Mouse (Mus musculus) spleen, adult 2 months (tissue): Measurements from ENCODE around the gene Epm2a. TPM values are rescaled to one million over a fixed set of nuclear protein-coding genes. Genes with fewer than 3 reads are reported as not detected.

ENCODE experiments used
- DNase-seq, 2 experiments: peaks; one replicate each; pipeline versions ENCODE4 v3.0.0 to v3.0.0-alpha.2; 2012 to 2021; ENCODE audit warnings: low spot score in 2 of 2, low read depth in 1 of 2
- H3K27ac ChIP-seq: fragments of 200-500 bp; 2 replicates; pipeline ENCODE4 v1.5.1; 2012; ENCODE audit warnings: low read length, inconsistent platforms; ENCODE audit not compliant: insufficient read depth
- H3K27me3 ChIP-seq: fragments of 200-500 bp; 2 replicates; pipeline ENCODE4 v1.6.1; 2012; ENCODE audit warnings: mild to moderate bottlenecking, moderate library complexity, low read length, inconsistent platforms; ENCODE audit not compliant: control insufficient read depth, insufficient read depth
- H3K36me3 ChIP-seq: fragments of 200-500 bp; 2 replicates; pipeline ENCODE4 v1.6.1; 2012; ENCODE audit warnings: mild to moderate bottlenecking, low read length, inconsistent platforms; ENCODE audit not compliant: control insufficient read depth, insufficient read depth
- H3K4me1 ChIP-seq: fragments of 200-500 bp; 2 replicates; pipeline ENCODE4 v1.6.1; 2011; ENCODE audit warnings: inconsistent platforms; ENCODE audit not compliant: control insufficient read depth, insufficient read depth, insufficient read length
- H3K4me3 ChIP-seq: fragments of 200-500 bp; 2 replicates; pipeline ENCODE4 v1.5.1; 2011; ENCODE audit warnings: mild to moderate bottlenecking, inconsistent platforms; ENCODE audit not compliant: insufficient read depth, insufficient read length; ENCODE audit errors: extremely low read depth
- CTCF ChIP-seq: fragments of 200-500 bp; IDR thresholded peaks from 2 replicates; pipeline ENCODE4 v1.5.1; 2011; ENCODE audit warnings: mild to moderate bottlenecking, inconsistent platforms; ENCODE audit not compliant: insufficient read depth, insufficient read length, insufficient replicate concordance; ENCODE audit errors: extremely low read depth
- POLR2A ChIP-seq: fragments of 200-500 bp; IDR thresholded peaks from 2 replicates; pipeline ENCODE4 v1.6.1; 2011; ENCODE audit warnings: low read depth, low read length, inconsistent platforms
- WGBS: fragments of 180-500 bp; shearing (Covaris S2); methylation state at CpG from one replicate; pipeline ENCODE4 v1.1.7; 2018; 5-methylcytosine and 5-hydroxymethylcytosine counted together
- polyA plus RNA-seq: library from polyadenylated mRNA; depleted of rRNA; stranded (reverse); fragments of >200 nt; gene quantifications from 2 replicates; pipeline ENCODE4 v1.2.3, GENCODE M21; 2012; rRNA removed

Gene Epm2a
- polyA plus RNA-seq, 1 experiment, result 3.5 TPM

GRCm38 (mm10) chr10:11436961-11437360 lies 93.8 kb downstream of the Epm2a start:
- no peaks in the 10 kb centered on the region for H3K36me3 ChIP-seq
- H3K27me3 ChIP-seq, result no peaks in the 10 kb centered on the region
- TF ChIP-seq CTCF, result no peak
- TF ChIP-seq POLR2A, result no peak
- no peaks in the 10 kb centered on the region for H3K4me1 ChIP-seq
- 82% methylated on average over 1 of the region's 1 CpGs for WGBS
- no peak overlapping the region for H3K4me3 ChIP-seq
- no peak for DNase-seq
- H3K27ac ChIP-seq, result no peak overlapping the region

GRCm38 (mm10) chr10:11438461-11438860 lies 95.3 kb downstream of the Epm2a start:
- H3K27ac ChIP-seq, result no peak overlapping the region
- WGBS, result 92% methylated on average over 10 of the region's 10 CpGs
- H3K36me3 ChIP-seq, result no peaks in the 10 kb centered on the region
- TF ChIP-seq CTCF (no peak), POLR2A (no peak)
- no peak for DNase-seq
- H3K27me3 ChIP-seq, result no peaks in the 10 kb centered on the region
- no peaks in the 10 kb centered on the region for H3K4me1 ChIP-seq
- no peak overlapping the region for H3K4me3 ChIP-seq

GRCm38 (mm10) chr10:11439342-11439741 lies 96.1 kb downstream of the Epm2a start:
- H3K36me3 ChIP-seq, result no peaks in the 10 kb centered on the region
- 88% methylated on average over 6 of the region's 6 CpGs for WGBS
- H3K4me1 ChIP-seq, result no peaks in the 10 kb centered on the region
- H3K27me3 ChIP-seq, result no peaks in the 10 kb centered on the region
- H3K4me3 ChIP-seq, result no peak overlapping the region
- DNase-seq, result no peak
- no peak for TF ChIP-seq POLR2A
- no peak for TF ChIP-seq CTCF
- H3K27ac ChIP-seq, result no peak overlapping the region

DNA sequence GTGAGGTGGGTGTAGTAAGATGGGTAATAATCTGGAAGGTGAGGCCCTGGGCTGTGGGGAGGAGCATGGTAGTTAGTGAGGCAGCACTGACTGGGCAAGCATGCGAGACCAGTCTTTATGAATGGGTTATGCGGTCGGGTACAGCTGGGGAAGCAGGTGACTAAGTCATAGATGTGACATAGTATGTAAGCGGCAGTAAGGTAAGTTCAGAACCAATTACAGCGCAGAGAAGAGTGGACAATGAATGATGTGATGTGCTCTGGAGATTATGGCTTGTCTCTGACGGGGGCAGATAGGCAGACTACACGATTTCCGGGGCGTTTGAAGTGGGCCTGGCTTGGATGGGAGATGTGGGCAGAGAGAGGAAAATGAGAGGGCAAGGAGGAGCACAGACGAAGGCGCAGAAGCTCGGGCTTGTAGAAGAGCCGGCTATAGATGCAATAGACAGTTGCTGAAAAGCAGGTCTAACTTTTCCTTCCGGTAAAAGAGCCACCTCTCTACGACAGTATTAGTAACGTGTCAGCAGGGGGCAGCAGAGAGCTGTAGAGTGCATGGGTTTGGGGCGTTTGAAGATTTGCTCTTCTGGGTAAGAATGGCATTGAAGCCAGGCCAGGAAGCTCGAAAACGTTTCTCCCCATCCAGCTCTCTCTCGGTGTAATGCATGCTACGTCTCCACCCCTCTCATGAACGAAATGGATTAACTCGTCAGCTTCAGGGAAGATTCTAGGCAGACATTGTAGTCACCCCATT lies 106.5 kb downstream of the Epm2a start:
- H3K27ac ChIP-seq, result no peak overlapping the region
- no peaks in the 10 kb centered on the region for H3K27me3 ChIP-seq
- TF ChIP-seq POLR2A (no peak), CTCF (peak; percentile 61; the same call in 1 of the 2 replicates)
- no peaks in the 10 kb centered on the region for H3K36me3 ChIP-seq
- WGBS, result 42% methylated on average over 23 of the region's 23 CpGs
- H3K4me1 ChIP-seq, result no peaks in the 10 kb centered on the region
- DNase-seq, result peak; percentile 5 to 41
- H3K4me3 ChIP-seq, result no peak overlapping the region

DNA sequence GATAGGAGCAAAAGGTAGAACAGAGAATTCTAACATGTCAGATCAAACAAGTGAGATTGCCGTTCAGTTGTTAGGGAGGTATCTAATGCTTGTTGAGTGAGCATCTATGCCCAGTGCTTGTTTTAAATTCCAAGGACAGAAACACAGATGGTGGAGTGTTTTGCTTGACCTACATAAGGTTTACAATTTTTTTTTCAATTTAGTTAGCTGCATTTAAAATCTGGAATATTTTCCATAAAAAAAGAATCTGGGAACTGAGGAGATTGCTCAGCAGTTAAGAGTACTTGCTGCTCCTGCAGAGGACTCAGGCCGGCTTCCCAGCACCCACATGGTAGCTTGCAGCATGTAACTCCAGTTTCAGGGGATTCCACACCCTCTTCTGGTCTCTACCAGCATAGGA lies 109.3 kb downstream of the Epm2a start:
- no peak for TF ChIP-seq CTCF
- TF ChIP-seq POLR2A, result no peak
- Histone ChIP-seq H3K27ac (no peak overlapping the region), H3K4me1 (no peaks in the 10 kb centered on the region), H3K36me3 (no peaks in the 10 kb centered on the region), H3K27me3 (no peaks in the 10 kb centered on the region), H3K4me3 (no peak overlapping the region)
- no peak for DNase-seq
- WGBS, result 92% methylated on average over 2 of the region's 2 CpGs

DNA sequence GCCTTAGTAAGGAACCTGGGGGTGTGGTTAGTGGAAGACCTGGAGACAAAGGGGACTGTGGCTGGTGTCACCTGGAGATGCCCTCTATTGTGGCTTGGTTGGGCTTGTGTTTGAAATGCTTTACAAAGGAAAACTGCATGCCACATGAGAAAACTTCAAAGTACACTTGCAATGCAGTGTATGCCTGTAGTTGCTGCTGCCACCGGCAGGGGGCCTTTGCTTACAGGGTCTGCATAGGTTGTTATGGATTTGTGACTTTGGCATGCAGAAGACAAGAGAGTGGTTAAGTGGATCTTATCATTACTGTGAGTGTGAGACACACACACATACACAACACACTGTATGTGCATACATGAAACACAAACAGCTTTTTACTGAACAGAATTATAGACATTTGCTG lies 114.2 kb downstream of the Epm2a start:
- no peaks in the 10 kb centered on the region for H3K36me3 ChIP-seq
- no peaks in the 10 kb centered on the region for H3K4me1 ChIP-seq
- H3K27me3 ChIP-seq, result no peaks in the 10 kb centered on the region
- no peak for TF ChIP-seq CTCF
- TF ChIP-seq POLR2A, result no peak
- no peak for DNase-seq
- 33% methylated on average over 1 of the region's 1 CpGs for WGBS
- no peak overlapping the region for H3K4me3 ChIP-seq
- H3K27ac ChIP-seq, result no peak overlapping the region

GRCm38 (mm10) chr10:11491956-11492355 lies 148.8 kb downstream of the Epm2a start:
- Histone ChIP-seq H3K4me1 (no peaks in the 10 kb centered on the region), H3K27me3 (peaks cover 2% of the 10 kb centered on the region; the same call in 1 of the 2 replicates), H3K4me3 (no peak overlapping the region), H3K27ac (no peak overlapping the region), H3K36me3 (no peaks in the 10 kb centered on the region)
- no peak for TF ChIP-seq POLR2A
- TF ChIP-seq CTCF, result no peak
- DNase-seq, result peak; percentile 40 to 77
- WGBS, result 45% methylated on average over 28 of the region's 28 CpGs

Other genes with a start within 250 kb of the Epm2a start
- 1.5 and 1.6 TPM in 2 replicates for gene Shprh, start 194.0 kb upstream of the Epm2a start, polyA plus RNA-seq
- 1.5 and 2.6 TPM in 2 replicates for gene Fbxo30, start 62.1 kb upstream of the Epm2a start, polyA plus RNA-seq